Mouse (Mus musculus): ENCODE data around the gene Axin2.

DNA sequence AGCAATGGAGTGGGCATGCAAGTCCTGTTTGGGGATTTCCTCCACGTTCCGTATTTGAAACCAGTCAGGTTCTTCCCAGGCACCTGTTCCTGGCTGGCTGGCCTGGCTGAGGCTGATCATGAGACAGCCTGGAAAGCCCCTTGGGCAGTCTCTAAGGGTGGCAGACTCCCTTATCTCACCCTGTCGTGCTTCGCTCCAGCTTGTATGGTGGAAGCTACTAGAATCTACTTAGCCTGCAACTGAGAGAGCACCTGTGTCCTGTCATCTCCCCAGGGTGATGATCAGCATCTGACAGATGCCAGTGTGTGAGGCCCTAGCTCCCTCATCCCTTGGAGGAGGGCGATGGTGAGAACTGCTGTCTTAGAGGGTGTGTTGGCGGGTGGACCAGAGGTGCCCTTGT is 21.7 kb upstream of the Axin2 start:
- no peak for TF ChIP-seq POLR2A (IDR thresholded peaks at IDR 0.05; ENCODE audit: extremely low read depth, insufficient read depth, low read length)
- TF ChIP-seq CTCF (IDR thresholded peaks at IDR 0.05; ENCODE audit: low read depth, low read length): no peak
